Mouse (Mus musculus): ENCODE measurements around the gene Ripor2. TPM values are rescaled to one million over a fixed set of nuclear protein-coding genes. Genes with fewer than 3 reads are reported as not detected.

Ripor2 gene
- polyA plus RNA-seq, 1 experiment = 1.5 TPM

DNA sequence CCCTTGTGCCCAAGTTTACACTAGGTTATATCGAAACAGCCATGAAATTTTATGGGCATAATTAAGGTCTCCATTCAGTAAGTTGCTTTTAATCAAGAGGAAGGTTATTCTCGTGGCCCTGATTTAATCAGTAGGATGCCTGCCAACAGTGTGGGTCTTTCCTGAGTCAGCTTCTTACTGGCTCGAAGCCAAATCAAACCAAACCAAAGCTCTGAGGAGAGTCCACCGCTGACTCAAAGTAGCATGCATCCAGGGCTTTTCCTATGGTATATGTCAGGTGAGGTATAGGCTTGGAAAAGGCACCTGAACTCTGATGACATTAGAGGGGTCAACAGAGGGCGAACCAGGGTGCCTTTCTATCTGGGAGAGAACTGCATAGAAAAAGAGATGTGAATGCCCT is 199.9 kb downstream of the Ripor2 start:
- H3K36me3 ChIP-seq (ENCODE audit: control insufficient read depth, insufficient read depth, low read length, poor library complexity, severe bottlenecking) = no peaks in the 10 kb centered on the region
- no peaks in the 10 kb centered on the region for H3K4me1 ChIP-seq (ENCODE audit: control insufficient read depth, insufficient read depth, low read length)
- no peak overlapping the region for H3K9ac ChIP-seq (ENCODE audit: low read depth, poor library complexity, severe bottlenecking)
- no peaks in the 10 kb centered on the region for H3K27me3 ChIP-seq (ENCODE audit: control insufficient read depth, insufficient read depth, low read length, poor library complexity, severe bottlenecking)
- H3K4me3 ChIP-seq (ENCODE audit: low read depth, low read length) = no peak overlapping the region
- H3K27ac ChIP-seq (ENCODE audit: insufficient read depth, low read length) = no peak overlapping the region
- no peak for TF ChIP-seq EP300 (IDR thresholded peaks at IDR 0.05; ENCODE audit: insufficient read depth, low read depth, low read length)
- TF ChIP-seq CTCF (IDR thresholded peaks at IDR 0.05; ENCODE audit: low read depth, low read length) = no peak
- TF ChIP-seq POLR2A (IDR thresholded peaks at IDR 0.05; ENCODE audit: insufficient read depth, low read length) = no peak
- no peaks in the 10 kb centered on the region; the same call in 1 of the 2 replicates for H3K9me3 ChIP-seq (replicated peaks; ENCODE audit: control insufficient read depth, insufficient read depth, low read length, poor library complexity, severe bottlenecking)

Other genes with a start within 250 kb of the Ripor2 start
- not detected in 2 replicates for gene Armh2, start 159.0 kb downstream of the Ripor2 start, polyA plus RNA-seq (2011; ENCODE audit: insufficient read depth, insufficient read length, low read depth, missing spikeins)
- gene Gmnn, start 179.7 kb downstream of the Ripor2 start, polyA plus RNA-seq (2011; ENCODE audit: insufficient read depth, insufficient read length, low read depth, missing spikeins) = 127 and 129 TPM in 2 replicates
- 78.9 and 92.7 TPM in 2 replicates for gene BC005537, start 219.5 kb downstream of the Ripor2 start, polyA plus RNA-seq (2011; ENCODE audit: insufficient read depth, insufficient read length, low read depth, missing spikeins)
- gene Acot13, start 249.4 kb downstream of the Ripor2 start, polyA plus RNA-seq (2011; ENCODE audit: insufficient read depth, insufficient read length, low read depth, missing spikeins) = 90.7 and 93.1 TPM in 2 replicates
- 88.3 and 95.8 TPM in 2 replicates for gene Tdp2, start 249.5 kb downstream of the Ripor2 start, polyA plus RNA-seq (2011; ENCODE audit: insufficient read depth, insufficient read length, low read depth, missing spikeins)

Measured in ES-Bruce4 (cell line).